Mouse (Mus musculus) liver, postnatal 0 days (tissue): ENCODE results near the gene Mrpl48.

ENCODE experiments used
- CTCF ChIP-seq: sonication (generic); IDR thresholded peaks from 2 replicates; pipeline ENCODE4 v1.5.1; 2016; ENCODE audit warnings: antibody characterized with exemption, low read depth
- EP300 ChIP-seq: IDR thresholded peaks from 2 replicates; pipeline ENCODE4 v1.6.1; 2016; ENCODE audit warnings: antibody characterized with exemption, low read depth, mild to moderate bottlenecking

DNA sequence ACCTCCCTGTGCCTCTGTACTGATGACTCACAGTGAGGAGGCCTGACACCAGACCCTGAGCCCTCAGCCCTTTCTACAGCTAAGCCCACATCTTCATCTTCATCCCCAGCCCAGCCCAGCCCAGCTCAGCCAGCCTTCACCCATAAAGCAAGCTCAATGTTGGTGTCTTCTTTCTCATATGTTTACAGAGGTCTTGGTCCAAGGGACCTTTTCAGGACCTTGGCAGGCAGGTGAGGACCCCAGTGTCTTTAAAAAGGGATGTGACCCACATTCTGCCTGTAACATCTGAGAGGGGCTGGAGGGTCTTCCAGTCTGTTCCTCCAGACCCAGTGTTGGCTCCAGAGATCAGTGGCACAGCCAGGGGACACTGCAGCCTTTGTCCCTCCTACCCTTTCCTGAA is 108.6 kb downstream of the Mrpl48 start:
- TF ChIP-seq CTCF (no peak), EP300 (no peak)
